Mouse (Mus musculus) small intestine, adult 2 months (tissue): Measurements from ENCODE around the gene Rpl19.

Source experiments
- CTCF ChIP-seq: fragments of 200-500 bp; IDR thresholded peaks from 2 replicates; pipeline ENCODE4 v1.5.1; 2012; ENCODE audit warnings: low read depth, mild to moderate bottlenecking, control low read depth, inconsistent platforms, low read length, moderate library complexity, mixed read lengths; ENCODE audit not compliant: insufficient replicate concordance, insufficient read length; ENCODE audit errors: extremely low read depth
- POLR2A ChIP-seq: fragments of 200-500 bp; IDR thresholded peaks from 2 replicates; pipeline ENCODE4 v1.6.1; 2012; ENCODE audit warnings: low read depth, mild to moderate bottlenecking, control low read depth, inconsistent platforms, low read length, moderate library complexity

GRCm38 (mm10) chr11:98018858-98019641, 7.5 kb upstream of the Rpl19 start:
- TF ChIP-seq POLR2A = no peak
- TF ChIP-seq CTCF = 0 out of 2 replicates have a peak, but pooled peaks have one; percentile 10
